Mouse (Mus musculus) C2C12 (cell line): ENCODE data around the gene Plrg1.

Experiments used
- CTCF ChIP-seq: IDR thresholded peaks from one replicate; pipeline ENCODE4 v1.5.1; 2011; ENCODE audit not compliant: control insufficient read depth, insufficient read depth, insufficient read length
- FOSL1 ChIP-seq: IDR thresholded peaks from one replicate; pipeline ENCODE4 v1.8.0; 2011; ENCODE audit warnings: mild to moderate bottlenecking, low read length; ENCODE audit not compliant: poor library complexity, insufficient read depth, severe bottlenecking
- MAX ChIP-seq: IDR thresholded peaks from one replicate; pipeline ENCODE4 v1.6.1; 2011; ENCODE audit warnings: mild to moderate bottlenecking, control low read depth
- USF1 ChIP-seq: IDR thresholded peaks from one replicate; pipeline ENCODE4 v1.6.1; 2011; ENCODE audit warnings: low read depth, mild to moderate bottlenecking, control low read depth, moderate library complexity

GRCm38 (mm10) chr3:83013951-83014350 is 41.4 kb upstream of the Plrg1 start:
- no peak for TF ChIP-seq MAX
- no peak for TF ChIP-seq CTCF
- TF ChIP-seq FOSL1 = no peak
- TF ChIP-seq USF1 = no peak
